Mouse (Mus musculus): ENCODE measurements around the gene Sec24a. TPM values are rescaled to one million over a fixed set of nuclear protein-coding genes. Genes with fewer than 3 reads are reported as not detected.

Sec24a gene
- total RNA-seq, 2 experiments from 2014 or later, result 38.8 to 42.3 TPM

DNA sequence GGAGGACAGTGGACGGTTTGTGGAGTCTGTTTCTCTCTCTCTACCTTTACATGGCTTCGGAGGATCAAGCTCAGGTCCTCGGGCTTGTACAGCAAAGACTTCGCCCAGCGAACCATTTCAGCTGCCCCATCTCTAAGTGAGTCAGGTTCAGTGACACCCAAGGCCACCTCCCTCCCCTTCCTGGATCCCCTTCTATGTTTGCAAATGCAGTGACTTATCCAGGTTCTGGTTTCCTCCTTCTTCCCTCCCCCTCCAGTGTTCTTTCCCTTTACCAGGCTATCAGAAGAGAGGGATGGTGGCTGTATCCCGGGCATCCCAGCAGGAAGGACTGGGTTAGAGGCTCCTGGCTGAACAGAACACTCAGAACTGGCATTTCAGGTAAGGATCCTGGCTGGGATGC is 109.7 kb downstream of the Sec24a start:
- DNase-seq, result no peak
- intact Hi-C loops (cut with DNase I), result no loop called here

GRCm38 (mm10) chr11:51652889-51653418 is 110.5 kb downstream of the Sec24a start:
- intact Hi-C loops (cut with DNase I), result no loop called here
- DNase-seq, result no peak

DNA sequence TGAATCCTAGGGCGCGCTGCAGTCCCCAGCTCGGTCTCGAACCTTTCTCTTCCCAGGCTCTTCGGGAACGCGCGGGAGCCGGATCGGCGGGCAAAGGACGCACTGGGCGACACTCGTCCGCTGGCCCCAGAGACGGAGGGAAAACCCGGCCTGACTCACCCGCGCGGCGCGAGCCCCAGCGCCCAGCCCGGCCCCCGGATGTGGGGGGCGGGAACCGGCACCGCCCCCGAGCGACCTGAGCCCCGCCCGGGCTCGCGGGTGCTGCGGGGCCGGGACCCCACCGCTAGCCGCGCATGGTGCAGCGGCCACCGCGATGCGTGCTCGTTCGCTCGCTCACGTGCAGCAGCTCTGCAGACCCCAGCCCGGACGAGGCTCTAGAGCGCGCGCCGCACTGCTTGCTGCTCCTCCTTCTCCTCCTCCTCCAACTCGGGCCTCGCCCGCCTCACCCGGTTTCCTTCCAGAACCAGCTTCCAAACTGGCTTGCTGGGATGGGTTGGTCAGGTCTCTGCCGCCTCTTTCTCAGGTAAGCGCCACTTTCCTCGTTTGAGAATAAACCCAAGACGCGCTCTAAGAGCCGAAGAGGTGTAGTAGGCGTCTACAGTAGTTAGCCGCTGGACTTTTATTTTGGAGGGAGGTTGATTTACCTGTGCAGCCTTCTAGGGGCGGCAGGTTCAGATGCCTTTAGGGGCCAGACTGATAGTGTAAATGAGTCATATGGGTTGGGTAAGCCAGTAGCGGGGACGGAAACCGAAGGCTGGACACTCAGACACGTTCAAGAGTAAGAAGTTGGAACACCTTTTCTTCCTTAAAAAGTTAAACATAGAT is 112.5 kb downstream of the Sec24a start, which contains the start of the genes N4bp3 and D930048N14Rik:
Gene N4bp3, minus strand, starts transcription at position 152 of the 825 bp plus-strand sequence.
Gene D930048N14Rik, plus strand, starts transcription at position 264 of the 825 bp plus-strand sequence.
- intact Hi-C loops (cut with DNase I), result no loop called here
- peak; percentile 50 to 67 for DNase-seq

DNA sequence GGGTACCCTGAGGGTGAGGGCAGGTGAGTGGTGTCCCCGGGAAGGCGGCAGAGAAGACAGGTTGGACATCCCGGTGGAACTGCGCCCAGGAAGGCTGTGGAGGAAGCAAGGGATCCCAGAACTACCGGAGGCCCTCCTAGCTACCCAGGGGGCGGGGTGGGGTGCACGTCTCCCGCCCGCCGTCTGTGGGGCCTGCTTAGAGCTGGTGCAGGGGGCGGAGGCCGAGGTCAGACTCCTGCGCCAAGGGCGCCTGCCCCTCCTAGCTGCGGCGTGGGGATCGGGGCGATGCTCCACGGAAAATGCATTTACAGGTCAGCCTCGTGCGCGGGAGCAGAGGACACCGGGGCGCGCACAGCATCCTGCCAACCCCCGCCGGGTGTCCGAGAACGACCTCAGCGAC is 113.2 kb downstream of the Sec24a start:
- intact Hi-C loops (cut with DNase I), result no loop called here
- DNase-seq, result no peak

DNA sequence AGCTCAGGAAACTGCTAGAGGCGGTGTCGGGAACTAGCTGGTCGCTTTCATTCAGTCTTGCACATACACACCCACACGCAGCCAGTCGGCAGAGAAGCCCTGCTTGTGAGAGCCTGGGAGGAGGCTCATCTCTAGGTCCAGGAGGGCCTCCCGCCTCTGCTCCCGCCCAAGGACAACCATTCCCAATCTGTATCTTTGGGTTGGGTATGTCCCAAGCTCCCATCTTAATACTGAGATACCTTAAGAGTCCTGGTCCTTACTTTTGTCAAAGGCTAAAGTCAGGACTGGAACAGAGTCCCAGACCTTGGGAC is 113.6 kb downstream of the Sec24a start:
- no peak for DNase-seq
- intact Hi-C loops (cut with DNase I), result no loop called here

- DNase-seq, result no peak
- intact Hi-C loops (cut with DNase I), result no loop called here
Observed at GRCm38 (mm10) chr11:51649111-51649888, 114.1 kb downstream of the Sec24a start.

DNA sequence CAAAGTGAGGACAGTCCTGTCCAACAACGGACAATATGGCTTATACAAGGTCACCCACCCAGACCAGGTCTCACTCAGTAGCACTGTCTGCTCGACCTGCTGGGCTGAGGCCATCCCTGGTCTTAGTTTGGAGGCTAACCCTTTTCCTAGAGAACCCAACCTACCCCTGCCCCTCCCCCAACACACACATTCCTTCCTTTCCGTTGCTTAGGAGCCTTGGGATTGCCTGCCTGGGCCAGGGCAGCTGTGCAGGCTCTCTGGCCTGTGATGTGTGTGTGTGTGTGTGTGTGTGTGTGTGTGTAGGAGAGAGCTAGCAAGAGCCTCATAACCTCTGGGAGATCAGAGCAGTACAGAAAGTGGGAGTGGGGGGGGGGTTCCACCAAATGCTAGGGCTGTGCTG is 114.9 kb downstream of the Sec24a start:
- intact Hi-C loops (cut with DNase I), result no loop called here

GRCm38 (mm10) chr11:51646751-51647667 is 116.4 kb downstream of the Sec24a start:
- DNase-seq, result no peak
- intact Hi-C loops (cut with DNase I), result no loop called here

More for the DNA sequence above, 114.9 kb downstream of the Sec24a start:
- no peak for DNase-seq

GRCm38 (mm10) chr11:51646245-51646644 is 117.2 kb downstream of the Sec24a start:
- intact Hi-C loops (cut with DNase I), result no loop called here
- no peak for DNase-seq

GRCm38 (mm10) chr11:51645293-51645692 is 118.1 kb downstream of the Sec24a start:
- intact Hi-C loops (cut with DNase I), result no loop called here
- no peak for DNase-seq

GRCm38 (mm10) chr11:51644217-51644616 is 119.2 kb downstream of the Sec24a start:
- DNase-seq, result no peak
- intact Hi-C loops (cut with DNase I), result no loop called here

DNA sequence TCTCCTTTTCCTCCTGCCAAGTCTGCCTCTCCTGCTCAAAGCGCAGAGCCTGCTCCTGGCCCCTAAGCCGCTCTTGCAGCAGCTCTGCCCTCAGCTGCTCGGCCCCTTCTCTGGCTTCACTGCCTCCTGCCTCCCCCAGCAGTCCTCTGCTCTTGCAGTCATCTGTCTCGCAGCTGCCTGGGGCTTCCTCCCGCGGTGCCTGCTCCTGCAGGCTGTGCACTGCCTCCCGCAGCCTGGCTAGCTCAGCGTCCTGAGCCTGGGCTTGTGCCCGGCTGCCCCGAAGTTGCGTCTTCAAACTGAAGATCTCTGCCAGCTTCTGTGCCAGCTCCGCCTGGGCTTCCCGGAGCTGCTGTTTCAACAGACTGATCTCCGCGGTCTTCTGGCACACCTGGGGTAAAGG is 119.7 kb downstream of the Sec24a start:
- DNase-seq, result peak in 1 of 2 experiments; percentile 30
- intact Hi-C loops (cut with DNase I), result no loop called here

- intact Hi-C loops (cut with DNase I), result no loop called here
- DNase-seq, result no peak
Observed at GRCm38 (mm10) chr11:51643202-51643601, 120.2 kb downstream of the Sec24a start.

Other genes with a start within 250 kb of the Sec24a start
- 10 to 100 TPM; 13.1 to 15.7 TPM for gene Phykpl, start 178.9 kb downstream of the Sec24a start, total RNA-seq (2021)
- gene Hnrnpab, start 156.8 kb downstream of the Sec24a start, total RNA-seq (2021), result 100 to 1,000 TPM in 1 of 2 experiments, 10 to 100 TPM in 1; 93.4 to 103 TPM
- 10 to 100 TPM; 21.0 to 24.7 TPM for gene Nhp2, start 143.9 kb downstream of the Sec24a start, total RNA-seq (2021)
- gene Rmnd5b, start 127.7 kb downstream of the Sec24a start, total RNA-seq (2021), result 10 to 100 TPM in 1 of 2 experiments, 1 to 10 TPM in 1; 8.5 to 12.1 TPM
- 1 to 10 TPM; 3.3 to 6.0 TPM for gene N4bp3, start 112.8 kb downstream of the Sec24a start, total RNA-seq (2021)
- under 1 TPM; 0.18 to 0.30 TPM for gene D930048N14Rik, start 112.7 kb downstream of the Sec24a start, total RNA-seq (2021)
- gene 0610009B22Rik, start 74.8 kb downstream of the Sec24a start, total RNA-seq (2021), result 10 to 100 TPM; 31.8 to 32.0 TPM
- gene Sar1b, start 53 bp upstream of the Sec24a start, total RNA-seq (2021), result 100 to 1,000 TPM; 428 to 446 TPM
- 1 to 10 TPM; 3.6 to 4.4 TPM for gene Jade2, start 94.0 kb upstream of the Sec24a start, total RNA-seq (2021)
- 10 to 100 TPM; 20.1 to 21.9 TPM for gene Cdkn2aipnl, start 204.0 kb upstream of the Sec24a start, total RNA-seq (2021)
- gene Ube2b, start 237.1 kb upstream of the Sec24a start, total RNA-seq (2021), result 100 to 1,000 TPM; 386 to 446 TPM
- gene Cdkl3, start 240.6 kb upstream of the Sec24a start, total RNA-seq (2021), result 1 to 10 TPM; 1.6 to 2.5 TPM

Measured in gastrocnemius, postnatal 36 days (tissue).